ENCODE assay signal across 8 mouse cellular contexts in genomic region chr11:118438665-118439414, GRCm38 (mm10). TPM values are rescaled to one million over a fixed set of nuclear protein-coding genes. Genes with fewer than 3 reads are reported as not detected.
DNase-seq lines count a peak whose midpoint lies in the region; ATAC-seq and TF ChIP-seq lines count a peak whose summit lies in the region.

No protein-coding gene starts in this region.

- no peaks in the 10 kb centered on the region for H3K9me3 ChIP-seq in forebrain, embryonic 15.5 days

- no peak for TF ChIP-seq CTCF in heart, adult 2 months (IDR thresholded peaks at IDR 0.05)

- H3K36me3 ChIP-seq in heart, adult 2 months (ENCODE audit: control insufficient read depth, insufficient read depth, low read length) = no peaks in the 10 kb centered on the region
- no peaks in the 10 kb centered on the region for H3K36me3 ChIP-seq in forebrain, embryonic 15.5 days

- no peak for DNase-seq in heart, adult 2 months
- DNase-seq in heart, adult 9 months (ENCODE audit: low spot score in 2 of 2) = no peak
- DNase-seq in Muller cell, postnatal 12 days (ENCODE audit: inconsistent ontology term) = peak; percentile 81
- DNase-seq in lung, postnatal 14 days = peak; percentile 53
- no peak for DNase-seq in layer of hippocampus, postnatal 25 days (ENCODE audit: extremely low spot score in 1 of 2, low spot score in 1 of 2)
- DNase-seq in spleen, postnatal 4 days (ENCODE audit: low spot score in 2 of 2) = no peak
- no peak for DNase-seq in frontal cortex, postnatal 36 days (ENCODE audit: low spot score in 2 of 2)

- TF ChIP-seq EP300 in heart, adult 2 months (IDR thresholded peaks at IDR 0.05; ENCODE audit: insufficient read depth, low read depth, low read length) = peak; percentile 63; the same call in 1 of the 2 replicates

- WGBS in heart, adult 2 months = 26% methylated on average over 11 of the region's 11 CpGs
- 11% methylated on average over 11 of the region's 11 CpGs for whole genome bisulfite sequencing in forebrain, embryonic 15.5 days

- H3K27me3 ChIP-seq in heart, adult 2 months (ENCODE audit: control insufficient read depth, insufficient read depth, low read length) = no peaks in the 10 kb centered on the region
- H3K27me3 ChIP-seq in forebrain, embryonic 15.5 days = no peaks in the 10 kb centered on the region

- H3K9ac ChIP-seq in heart, adult 2 months (ENCODE audit: low read depth, low read length) = no peak overlapping the region
- H3K9ac ChIP-seq in forebrain, embryonic 15.5 days (replicated peaks) = no peak overlapping the region

- peak; percentile 82 for ATAC-seq in forebrain, embryonic 15.5 days (replicated peaks)

- H3K4me2 ChIP-seq in forebrain, embryonic 15.5 days (replicated peaks) = no peak overlapping the region

- no peak overlapping the region for H3K4me3 ChIP-seq in heart, adult 2 months
- no peak overlapping the region for H3K4me3 ChIP-seq in forebrain, embryonic 15.5 days

- peaks cover 37% of the 10 kb centered on the region for H3K4me1 ChIP-seq in heart, adult 2 months (ENCODE audit: control insufficient read depth, insufficient read depth, low read length)
- H3K4me1 ChIP-seq in forebrain, embryonic 15.5 days = peaks cover 47% of the 10 kb centered on the region

- H3K27ac ChIP-seq in heart, adult 2 months = peak overlapping the region; percentile 82
- peak overlapping the region; percentile 84 for H3K27ac ChIP-seq in forebrain, embryonic 15.5 days (replicated peaks)

- intact Hi-C loops in heart, adult 2 months (cut with DNase I) = loop anchor here (1.0 kb wide), 1 partner anchor 16 kb away; no protein-coding TSS in a partner anchor

- no peak for TF ChIP-seq POLR2A in heart, adult 2 months (IDR thresholded peaks at IDR 0.05; ENCODE audit: insufficient read depth, low read depth, low read length)

- no peaks in the 10 kb centered on the region for H3K79me2 ChIP-seq in heart, adult 2 months (replicated peaks; ENCODE audit: control insufficient read depth, insufficient read depth, low read length)

RNA-seq across cellular contexts. Expression of gene C1qtnf1, which starts 10.8 kb away (rescaled TPM):
- total RNA-seq in heart, adult 2 months (2021) = 10 to 100 TPM; 15.2 to 16.0 TPM
- 15.3 and 20.1 TPM in 2 replicates for polyA plus RNA-seq in heart, adult 2 months (2012; rRNA removed)
- polyA plus RNA-seq in forebrain, embryonic 15.5 days (2015; fragmentation: Nextera tagmentation; extraction: Ambion mirVana) = 3.2 and 3.4 TPM in 2 replicates
- 1 to 10 TPM; 2.7 to 3.2 TPM for total RNA-seq in layer of hippocampus, postnatal 25 days (2021)

RNA-seq across cellular contexts. Expression of gene Cant1, which starts 20.0 kb away (rescaled TPM):
- total RNA-seq in heart, adult 2 months (2021) = 10 to 100 TPM; 17.7 to 18.2 TPM
- polyA plus RNA-seq in heart, adult 2 months (2012; rRNA removed) = 21.6 and 23.4 TPM in 2 replicates
- 28.9 and 31.6 TPM in 2 replicates for polyA plus RNA-seq in forebrain, embryonic 15.5 days (2015; fragmentation: Nextera tagmentation; extraction: Ambion mirVana)
- 10 to 100 TPM; 38.7 to 39.0 TPM for total RNA-seq in layer of hippocampus, postnatal 25 days (2021)

RNA-seq across cellular contexts. Expression of gene Lgals3bp, which starts 36.9 kb away (rescaled TPM):
- total RNA-seq in heart, adult 2 months (2021) = 10 to 100 TPM; 20.2 to 28.6 TPM
- 112 and 121 TPM in 2 replicates for polyA plus RNA-seq in heart, adult 2 months (2012; rRNA removed)
- polyA plus RNA-seq in forebrain, embryonic 15.5 days (2015; fragmentation: Nextera tagmentation; extraction: Ambion mirVana) = 2.6 TPM in 2 replicates
- total RNA-seq in layer of hippocampus, postnatal 25 days (2021) = 10 to 100 TPM; 13.5 to 14.2 TPM

RNA-seq across cellular contexts. Expression of gene Engase, which starts 37.8 kb away (rescaled TPM):
- 1 to 10 TPM; 4.4 to 5.4 TPM for total RNA-seq in heart, adult 2 months (2021)
- 5.2 and 7.3 TPM in 2 replicates for polyA plus RNA-seq in heart, adult 2 months (2012; rRNA removed)
- polyA plus RNA-seq in forebrain, embryonic 15.5 days (2015; fragmentation: Nextera tagmentation; extraction: Ambion mirVana) = 5.3 and 6.8 TPM in 2 replicates
- total RNA-seq in layer of hippocampus, postnatal 25 days (2021) = 10 to 100 TPM; 12.3 to 14.1 TPM

Comparison
In these comparisons a context has a peak if more than half of its experiments do, and no peak if none do; other contexts are left out.
1. DNase-seq: peak in Muller cell, postnatal 12 days (single experiment) and lung, postnatal 14 days (single experiment); none in heart, adult 2 months (0 of 2), heart, adult 9 months (0 of 2), layer of hippocampus, postnatal 25 days (0 of 2), spleen, postnatal 4 days (0 of 2) and frontal cortex, postnatal 36 days (0 of 2).